Mouse (Mus musculus) heart, postnatal 0 days (tissue): ENCODE data around the gene Tmem156. TPM values are rescaled to one million over a fixed set of nuclear protein-coding genes. Genes with fewer than 3 reads are reported as not detected.

ENCODE experiments used
- ATAC-seq: fragments of 200-750 bp; cut with Nextera tagmentation; 2 replicates; pipeline ENCODE4 v1.8.0; 2017; ENCODE audit warnings: low read depth, moderate number of reproducible peaks, moderate library complexity; ENCODE audit not compliant: insufficient read depth
- DNase-seq: peaks from one replicate; pipeline ENCODE4 v3.0.0-alpha.2; 2016; ENCODE audit warnings: low spot score
- H3K27ac ChIP-seq: fragments of 300-500 bp; sonication (generic); 2 replicates; pipeline ENCODE4 v1.5.1; 2014; ENCODE audit warnings: low read depth, mild to moderate bottlenecking
- H3K27me3 ChIP-seq: fragments of 300-500 bp; sonication (generic); 2 replicates; pipeline ENCODE4 v1.6.1; 2014; ENCODE audit warnings: low read length, mixed read lengths; ENCODE audit not compliant: control insufficient read depth, insufficient read depth
- H3K36me3 ChIP-seq: fragments of 300-500 bp; sonication (generic); replicated peaks from 2 replicates; pipeline ENCODE4 v1.6.1; 2014; ENCODE audit warnings: low read length, mixed read lengths; ENCODE audit not compliant: control insufficient read depth, insufficient read depth
- H3K4me1 ChIP-seq: fragments of 300-500 bp; sonication (generic); 2 replicates; pipeline ENCODE4 v1.6.1; 2014; ENCODE audit warnings: antibody characterized with exemption; ENCODE audit not compliant: control insufficient read depth, insufficient read depth
- H3K4me2 ChIP-seq: fragments of 300-500 bp; sonication (generic); 2 replicates; pipeline ENCODE4 v1.6.1; 2014; ENCODE audit warnings: low read depth, mild to moderate bottlenecking, low read length, moderate library complexity
- H3K4me3 ChIP-seq: fragments of 300-500 bp; sonication (generic); 2 replicates; pipeline ENCODE4 v1.5.1; 2014; ENCODE audit warnings: low read depth, low read length
- H3K9ac ChIP-seq: fragments of 300-500 bp; sonication (generic); replicated peaks from 2 replicates; pipeline ENCODE4 v1.6.1; 2014; ENCODE audit warnings: low read depth, low read length, mixed read lengths
- H3K9me3 ChIP-seq: fragments of 300-500 bp; sonication (generic); replicated peaks from 2 replicates; pipeline ENCODE4 v1.6.1; 2016; ENCODE audit warnings: low read length; ENCODE audit not compliant: control insufficient read depth
- CTCF ChIP-seq: IDR thresholded peaks from 2 replicates; pipeline ENCODE4 v1.5.1; 2016; ENCODE audit warnings: antibody characterized with exemption, control low read depth, low read depth
- EP300 ChIP-seq: IDR thresholded peaks from 2 replicates; pipeline ENCODE4 v1.6.1; 2016; ENCODE audit warnings: antibody characterized with exemption, low read depth
- WGBS: fragments of 180-500 bp; shearing (Covaris S2); extraction: QIAGEN DNeasy Blood & Tissue Kit; methylation state at CpG from one replicate; pipeline ENCODE4 v1.1.7; 2014; 5-methylcytosine and 5-hydroxymethylcytosine counted together
- polyA plus RNA-seq: library from polyadenylated mRNA; unstranded; fragments of >200 nt; fragmentation: Nextera tagmentation; extraction: Ambion mirVana; gene quantifications from 2 replicates; pipeline ENCODE4 v1.2.1, GENCODE M21; 2015
- total RNA-seq: library from RNA; depleted of rRNA; stranded (reverse); fragments of >200 nt; gene quantifications from 2 replicates; pipeline ENCODE4 v1.2.3, GENCODE M21; 2014; ENCODE audit warnings: low replicate concordance

Tmem156 gene
- total and polyA plus RNA-seq, 2 experiments from 2014 or later, result 0.19 TPM; not detected in 1

DNA sequence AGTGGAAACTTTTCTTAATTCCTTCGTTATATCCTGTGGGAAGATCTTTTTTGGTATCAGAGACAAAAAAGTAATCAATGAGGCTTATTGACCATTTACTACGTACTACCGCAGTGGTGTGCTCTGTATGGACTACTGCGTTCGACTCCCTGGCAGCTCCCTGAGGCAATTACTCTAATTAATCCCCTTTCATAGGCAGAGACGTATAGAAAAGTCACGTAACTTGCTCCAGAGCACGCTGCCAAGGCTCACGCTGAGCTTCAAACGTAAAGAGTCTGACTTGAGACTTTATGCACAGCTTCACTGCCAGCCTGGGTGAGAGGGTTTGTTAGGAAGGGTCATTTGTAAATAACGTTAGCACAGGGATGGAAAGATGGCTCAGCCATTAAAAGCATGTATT lies 8.1 kb upstream of the Tmem156 start:
- TF ChIP-seq EP300, result no peak
- no peak for TF ChIP-seq CTCF
- no peak overlapping the region for H3K27ac ChIP-seq
- no peaks in the 10 kb centered on the region for H3K36me3 ChIP-seq
- H3K4me1 ChIP-seq, result peaks cover 7% of the 10 kb centered on the region
- no peak overlapping the region for H3K4me3 ChIP-seq
- 89% methylated on average over 11 of the region's 11 CpGs for WGBS
- H3K27me3 ChIP-seq, result no peaks in the 10 kb centered on the region
- DNase-seq (no peak), ATAC-seq (no peak)
- no peak overlapping the region for H3K9ac ChIP-seq
- H3K9me3 ChIP-seq, result no peaks in the 10 kb centered on the region
- H3K4me2 ChIP-seq, result no peak overlapping the region

DNA sequence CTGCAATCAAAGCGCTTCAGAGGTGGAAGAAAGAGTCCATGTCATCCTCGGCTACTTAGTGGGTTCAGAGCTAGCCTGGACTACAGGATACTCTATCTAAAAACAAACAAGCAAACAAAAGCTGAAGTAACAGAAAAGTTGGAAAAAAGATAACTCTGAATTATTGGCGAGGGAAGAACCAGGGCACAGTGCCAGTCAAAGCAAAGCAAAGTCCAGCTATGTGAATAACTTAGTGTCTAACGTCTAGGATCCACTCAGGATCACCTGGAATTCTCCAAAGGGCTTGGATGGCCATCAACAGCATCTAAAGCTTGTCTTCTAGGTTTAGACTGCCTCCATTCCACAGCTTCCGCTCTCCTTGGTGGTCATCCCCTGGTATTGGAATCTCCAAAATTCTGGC lies 5.5 kb upstream of the Tmem156 start:
- Histone ChIP-seq H3K9me3 (no peaks in the 10 kb centered on the region), H3K27ac (no peak overlapping the region), H3K27me3 (no peaks in the 10 kb centered on the region), H3K4me2 (no peak overlapping the region), H3K9ac (no peak overlapping the region), H3K36me3 (no peaks in the 10 kb centered on the region), H3K4me1 (0 out of 2 replicates have a peak, but pooled peaks cover 2% of the 10 kb centered on the region), H3K4me3 (no peak overlapping the region)
- ATAC-seq (no peak), DNase-seq (no peak)
- 68% methylated on average over 5 of the region's 5 CpGs for whole genome bisulfite sequencing
- TF ChIP-seq CTCF (no peak), EP300 (no peak)

DNA sequence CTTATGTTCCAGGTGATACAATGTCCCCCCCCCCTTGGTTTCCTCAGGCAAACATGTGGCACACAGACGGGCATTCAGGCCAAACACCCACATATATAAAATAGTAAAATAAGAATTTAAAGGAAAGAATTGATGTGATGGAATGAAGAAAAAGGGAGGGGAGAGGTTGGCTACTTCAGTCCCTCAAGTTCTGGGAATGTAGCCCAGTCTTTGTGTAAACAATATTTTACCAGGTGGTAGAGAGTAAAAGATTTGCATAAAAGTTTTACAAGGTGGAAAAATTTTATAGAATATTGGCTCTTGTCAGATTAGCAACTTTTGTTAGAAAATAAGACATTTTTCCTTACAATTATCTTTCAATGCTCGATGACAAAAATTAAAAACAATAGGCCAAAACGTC lies 4.9 kb upstream of the Tmem156 start:
- ATAC-seq (no peak), DNase-seq (no peak)
- no peak overlapping the region for H3K9ac ChIP-seq
- no peaks in the 10 kb centered on the region for H3K9me3 ChIP-seq
- no peak overlapping the region for H3K27ac ChIP-seq
- no peaks in the 10 kb centered on the region for H3K4me1 ChIP-seq
- TF ChIP-seq EP300, result no peak
- no peak for TF ChIP-seq CTCF
- no peaks in the 10 kb centered on the region for H3K36me3 ChIP-seq
- no peak overlapping the region for H3K4me2 ChIP-seq
- WGBS, result 57% methylated on average over 3 of the region's 3 CpGs
- no peaks in the 10 kb centered on the region for H3K27me3 ChIP-seq
- no peak overlapping the region for H3K4me3 ChIP-seq

DNA sequence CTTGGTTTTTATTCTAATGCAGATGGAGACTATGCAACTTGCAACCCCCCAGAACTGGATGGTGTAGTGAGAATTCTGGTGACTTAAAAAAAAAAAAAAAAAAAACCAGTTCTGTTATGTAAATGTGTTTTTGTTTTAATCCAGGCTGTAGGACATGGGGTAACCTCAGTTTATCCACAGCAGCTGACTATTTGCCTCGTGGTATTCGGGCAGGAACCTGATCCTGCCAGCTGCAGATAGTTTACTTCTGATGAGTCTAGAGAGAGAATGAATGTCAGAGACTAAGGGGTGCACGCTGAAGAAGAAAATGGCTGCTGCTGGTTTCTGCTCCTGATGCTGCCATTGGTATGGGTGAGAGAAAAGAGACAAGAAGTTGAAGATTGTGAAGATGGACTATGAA lies 4.2 kb upstream of the Tmem156 start:
- Histone ChIP-seq H3K36me3 (no peaks in the 10 kb centered on the region), H3K9me3 (no peaks in the 10 kb centered on the region), H3K4me1 (no peaks in the 10 kb centered on the region), H3K4me2 (no peak overlapping the region), H3K27ac (no peak overlapping the region), H3K4me3 (no peak overlapping the region), H3K9ac (no peak overlapping the region), H3K27me3 (no peaks in the 10 kb centered on the region)
- no peak for DNase-seq
- TF ChIP-seq CTCF (no peak), EP300 (no peak)
- ATAC-seq, result no peak
- WGBS, result 78% methylated on average over 3 of the region's 3 CpGs

DNA sequence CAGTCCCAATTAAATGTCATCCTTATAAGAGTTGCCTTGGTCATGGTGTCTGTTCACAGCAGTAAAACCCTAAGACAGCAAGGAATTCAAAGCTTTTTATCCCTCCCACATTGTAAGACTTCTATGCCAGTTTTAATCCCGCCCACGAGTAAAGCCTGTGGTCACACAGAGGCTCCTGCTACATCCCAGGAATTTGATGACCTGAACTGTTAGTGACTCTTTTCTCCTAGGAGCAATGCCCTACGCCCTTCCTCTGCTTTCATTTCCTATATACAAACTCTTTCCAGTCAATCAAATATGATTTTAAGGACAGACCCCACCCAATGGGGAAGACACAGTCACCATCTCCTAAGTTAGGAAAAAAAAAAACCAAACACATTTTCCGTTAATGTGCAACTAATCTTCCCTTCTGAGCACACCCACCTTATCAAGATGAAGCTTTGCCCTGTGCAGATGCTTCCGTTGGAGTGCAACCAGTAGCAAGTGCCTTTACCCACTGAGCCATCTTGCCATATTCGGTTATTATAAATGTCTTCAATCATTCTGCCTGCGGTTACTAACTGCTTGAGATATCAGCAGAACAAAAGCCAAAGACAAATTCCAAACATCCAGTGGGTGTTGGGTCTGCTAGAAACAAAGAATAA lies 3.1 kb upstream of the Tmem156 start:
- DNase-seq (no peak), ATAC-seq (no peak)
- no peak overlapping the region for H3K4me2 ChIP-seq
- H3K9me3 ChIP-seq, result no peaks in the 10 kb centered on the region
- no peak overlapping the region for H3K27ac ChIP-seq
- H3K9ac ChIP-seq, result no peak overlapping the region
- H3K4me1 ChIP-seq, result no peaks in the 10 kb centered on the region
- TF ChIP-seq EP300 (no peak), CTCF (no peak)
- no peak overlapping the region for H3K4me3 ChIP-seq
- H3K27me3 ChIP-seq, result no peaks in the 10 kb centered on the region
- 82% methylated on average over 7 of the region's 7 CpGs for WGBS
- H3K36me3 ChIP-seq, result no peaks in the 10 kb centered on the region

DNA sequence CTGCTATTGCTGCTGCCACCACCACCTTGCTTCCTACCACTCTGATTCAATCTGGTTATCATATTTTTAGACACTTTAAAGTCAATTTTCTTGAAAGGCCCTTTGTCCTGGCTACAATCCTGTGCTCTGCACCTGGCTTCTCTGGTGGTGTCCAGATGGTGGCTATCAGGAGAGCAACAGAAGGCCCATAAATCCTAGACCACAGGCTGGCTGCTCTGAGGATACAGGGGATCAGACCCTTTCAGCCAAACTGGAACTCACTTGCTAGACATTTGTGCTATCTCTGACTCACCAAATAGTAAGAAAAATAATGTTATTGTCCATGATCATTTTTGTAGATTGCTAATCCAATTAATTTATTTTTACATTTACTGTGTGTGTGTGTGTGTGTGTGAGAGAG lies 1.8 kb upstream of the Tmem156 start:
- no peak for ATAC-seq
- no peak for DNase-seq
- H3K27me3 ChIP-seq, result no peaks in the 10 kb centered on the region
- TF ChIP-seq EP300, result no peak
- no peak for TF ChIP-seq CTCF
- no peaks in the 10 kb centered on the region for H3K4me1 ChIP-seq
- H3K4me3 ChIP-seq, result no peak overlapping the region
- no peaks in the 10 kb centered on the region for H3K36me3 ChIP-seq
- H3K9ac ChIP-seq, result no peak overlapping the region
- H3K27ac ChIP-seq, result no peak overlapping the region
- no peak overlapping the region for H3K4me2 ChIP-seq
- no peaks in the 10 kb centered on the region for H3K9me3 ChIP-seq
